ENCODE assay signal across 16 mouse cellular contexts in the genomic region with DNA sequence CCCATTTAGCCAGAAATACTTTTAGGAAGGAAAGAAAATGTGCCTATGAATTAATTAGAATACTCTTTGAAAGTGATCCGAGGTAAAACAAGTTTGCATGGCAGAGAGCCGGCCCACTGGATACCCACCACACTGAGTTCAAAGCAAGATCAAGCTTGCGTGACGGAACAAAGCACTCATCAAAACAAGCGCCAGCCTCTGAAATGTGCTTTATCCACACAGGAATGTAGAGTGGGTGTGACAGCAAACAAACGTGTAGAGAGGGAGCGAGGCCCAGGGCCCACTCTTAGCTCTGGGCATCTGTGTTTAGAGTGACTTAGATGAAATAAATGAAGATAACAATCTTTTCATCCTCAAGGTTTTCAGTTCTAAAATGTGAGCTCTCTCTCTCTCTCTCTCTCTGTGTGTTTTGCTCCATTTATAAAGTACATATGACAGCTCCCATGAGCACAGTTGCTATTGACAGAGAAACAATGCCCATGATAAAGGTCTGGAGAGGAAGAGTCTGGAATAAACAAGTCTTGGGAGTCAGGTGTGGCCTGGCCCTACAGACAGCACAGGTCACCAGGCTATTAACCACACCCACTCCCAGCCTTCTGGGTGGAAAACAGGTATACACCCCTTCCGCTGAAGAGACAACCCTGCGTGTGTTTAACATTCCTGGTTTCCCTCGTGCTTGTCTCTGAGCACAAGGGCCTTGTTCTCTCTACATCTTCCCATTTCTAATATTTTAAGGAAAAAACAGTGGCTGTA. TPM values are rescaled to one million over a fixed set of nuclear protein-coding genes. Genes with fewer than 3 reads are reported as not detected.
DNase-seq lines count a peak whose midpoint lies in the region; ATAC-seq lines count a peak whose summit lies in the region.
"Had no signal": no experiment of that assay in that cellular context is flagged by ENCODE, and none has a peak within 500 bp of the region (broad histone marks: within the 10 kb centered on the region; RNA-seq: fewer than 3 reads in every experiment).

No protein-coding gene starts in this region.

- no peaks in the 10 kb centered on the region for H3K4me1 ChIP-seq in kidney, embryonic 14.5 days (ENCODE audit: control insufficient read depth, insufficient read depth, low read length)
- H3K4me1 ChIP-seq in embryonic facial prominence, embryonic 12.5 days = no peaks in the 10 kb centered on the region
- H3K4me1 ChIP-seq in midbrain, embryonic 13.5 days (replicated peaks) = peaks cover 6% of the 10 kb centered on the region
- H3K4me1 ChIP-seq in forebrain, embryonic 13.5 days = peaks cover 3% of the 10 kb centered on the region; the same call in 1 of the 2 replicates
- H3K4me1 ChIP-seq: neural tube, embryonic 15.5 days had no signal

- peak; percentile 72; the same call in 1 of the 2 replicates for ATAC-seq in kidney, embryonic 14.5 days (ENCODE audit: low FRiP score, low TSS enrichment)
- peak; percentile 47; the same call in 1 of the 2 replicates for ATAC-seq in embryonic facial prominence, embryonic 12.5 days (ENCODE audit: insufficient number of reproducible peaks, insufficient read depth, low FRiP score, low TSS enrichment)
- ATAC-seq in midbrain, embryonic 13.5 days = 0 out of 2 replicates have a peak, but pooled peaks have one; percentile 45
- ATAC-seq in forebrain, embryonic 13.5 days = no peak
- ATAC-seq: inflammation-experienced regulatory T-cells, adult 6 months had no signal

- 56% methylated on average over 10 of the region's 10 CpGs for WGBS in kidney, embryonic 14.5 days
- 64% methylated on average over 10 of the region's 10 CpGs for WGBS in embryonic facial prominence, embryonic 12.5 days
- WGBS in midbrain, embryonic 13.5 days = 38% methylated on average over 10 of the region's 10 CpGs
- WGBS in forebrain, embryonic 13.5 days = 43% methylated on average over 10 of the region's 10 CpGs

- no peaks in the 10 kb centered on the region for H3K9me3 ChIP-seq in kidney, embryonic 14.5 days (ENCODE audit: control insufficient read depth, low read length)
- no peaks in the 10 kb centered on the region for H3K9me3 ChIP-seq in embryonic facial prominence, embryonic 12.5 days
- H3K9me3 ChIP-seq in midbrain, embryonic 13.5 days = no peaks in the 10 kb centered on the region
- no peaks in the 10 kb centered on the region; the same call in 1 of the 2 replicates for H3K9me3 ChIP-seq in forebrain, embryonic 13.5 days (replicated peaks)
- H3K9me3 ChIP-seq: forebrain, embryonic 10.5 days; neural tube, embryonic 15.5 days had no signal

- H3K4me3 ChIP-seq in kidney, embryonic 14.5 days (ENCODE audit: low read length) = no peak overlapping the region
- H3K4me3 ChIP-seq in embryonic facial prominence, embryonic 12.5 days = no peak overlapping the region
- no peak overlapping the region for H3K4me3 ChIP-seq in midbrain, embryonic 13.5 days (replicated peaks)
- no peak overlapping the region for H3K4me3 ChIP-seq in forebrain, embryonic 13.5 days
- H3K4me3 ChIP-seq: forebrain, embryonic 10.5 days; heart, adult 2 months; layer of hippocampus, adult 2 months; neural tube, embryonic 15.5 days had no signal

- H3K27me3 ChIP-seq in kidney, embryonic 14.5 days (ENCODE audit: control insufficient read depth, insufficient read depth, low read length) = no peaks in the 10 kb centered on the region
- H3K27me3 ChIP-seq in embryonic facial prominence, embryonic 12.5 days = no peaks in the 10 kb centered on the region
- H3K27me3 ChIP-seq in midbrain, embryonic 13.5 days = no peaks in the 10 kb centered on the region
- H3K27me3 ChIP-seq in forebrain, embryonic 13.5 days = no peaks in the 10 kb centered on the region
- H3K27me3 ChIP-seq: neural tube, embryonic 15.5 days had no signal

- H3K4me2 ChIP-seq in kidney, embryonic 14.5 days (replicated peaks; ENCODE audit: low read depth, low read length) = no peak overlapping the region
- H3K4me2 ChIP-seq in embryonic facial prominence, embryonic 12.5 days (replicated peaks) = no peak overlapping the region
- H3K4me2 ChIP-seq in midbrain, embryonic 13.5 days (replicated peaks) = no peak overlapping the region
- no peak overlapping the region for H3K4me2 ChIP-seq in forebrain, embryonic 13.5 days
- H3K4me2 ChIP-seq: neural tube, embryonic 15.5 days had no signal

- H3K9ac ChIP-seq in kidney, embryonic 14.5 days (ENCODE audit: low read depth, low read length) = no peak overlapping the region
- H3K9ac ChIP-seq in embryonic facial prominence, embryonic 12.5 days = no peak overlapping the region
- H3K9ac ChIP-seq in midbrain, embryonic 13.5 days (replicated peaks) = no peak overlapping the region
- no peak overlapping the region for H3K9ac ChIP-seq in forebrain, embryonic 13.5 days
- H3K9ac ChIP-seq: neural tube, embryonic 15.5 days had no signal

- no peaks in the 10 kb centered on the region; the same call in 1 of the 2 replicates for H3K36me3 ChIP-seq in kidney, embryonic 14.5 days (ENCODE audit: control insufficient read depth, insufficient read depth, low read length)
- peaks cover 19% of the 10 kb centered on the region for H3K36me3 ChIP-seq in embryonic facial prominence, embryonic 12.5 days
- H3K36me3 ChIP-seq in midbrain, embryonic 13.5 days = peaks cover 45% of the 10 kb centered on the region
- peaks cover 42% of the 10 kb centered on the region for H3K36me3 ChIP-seq in forebrain, embryonic 13.5 days (ENCODE audit: poor library complexity, severe bottlenecking)

- no peak overlapping the region for H3K27ac ChIP-seq in kidney, embryonic 14.5 days (ENCODE audit: low read depth, low read length)
- H3K27ac ChIP-seq in embryonic facial prominence, embryonic 12.5 days = no peak overlapping the region
- no peak overlapping the region for H3K27ac ChIP-seq in midbrain, embryonic 13.5 days
- no peak overlapping the region for H3K27ac ChIP-seq in forebrain, embryonic 13.5 days
- H3K27ac ChIP-seq: forebrain, embryonic 10.5 days; heart, adult 2 months; layer of hippocampus, adult 2 months; neural tube, embryonic 15.5 days had no signal

- DNase-seq in kidney, postnatal 25 days = no peak
- peak; percentile 41 for DNase-seq in Muller cell, postnatal 12 days (ENCODE audit: inconsistent ontology term)
- no peak for DNase-seq in layer of hippocampus, postnatal 14 days (ENCODE audit: low spot score in 2 of 2)
- DNase-seq: cerebellum, adult 18-20 months; heart, adult 2 months; right cerebral cortex, adult 18-20 months; spleen, adult 18-20 months had no signal

RNA-seq across cellular contexts. Expression of gene Slc17a5, which starts 8.0 kb away (rescaled TPM):
- 9.9 and 16.9 TPM in 2 replicates for polyA plus RNA-seq in kidney, embryonic 14.5 days (2014; fragmentation: Nextera tagmentation; extraction: Ambion mirVana)
- 14.4 and 17.4 TPM in 2 replicates for polyA plus RNA-seq in embryonic facial prominence, embryonic 12.5 days (2016; fragmentation: Nextera tagmentation; extraction: Ambion mirVana)
- 16.3 and 17.2 TPM in 2 replicates for polyA plus RNA-seq in midbrain, embryonic 13.5 days (2015; fragmentation: Nextera tagmentation; extraction: Ambion mirVana)
- 15.3 and 15.8 TPM in 2 replicates for polyA plus RNA-seq in forebrain, embryonic 13.5 days (2015; fragmentation: Nextera tagmentation; extraction: Ambion mirVana)
- 10 to 100 TPM; 19.3 to 20.0 TPM for total RNA-seq in layer of hippocampus, postnatal 14 days (2021)

RNA-seq across cellular contexts. Expression of gene Cd109, which starts 35.5 kb away (rescaled TPM):
- polyA plus RNA-seq in kidney, embryonic 14.5 days (2014; fragmentation: Nextera tagmentation; extraction: Ambion mirVana) = 4.3 and 7.9 TPM in 2 replicates
- polyA plus RNA-seq in embryonic facial prominence, embryonic 12.5 days (2016; fragmentation: Nextera tagmentation; extraction: Ambion mirVana) = 6.4 and 7.1 TPM in 2 replicates
- polyA plus RNA-seq in midbrain, embryonic 13.5 days (2015; fragmentation: Nextera tagmentation; extraction: Ambion mirVana) = 1.4 and 1.5 TPM in 2 replicates
- polyA plus RNA-seq in forebrain, embryonic 13.5 days (2015; fragmentation: Nextera tagmentation; extraction: Ambion mirVana) = 1.6 and 2.1 TPM in 2 replicates
- total RNA-seq in layer of hippocampus, postnatal 14 days (2021) = 1 to 10 TPM; 6.3 to 7.4 TPM
- total RNA-seq: monocyte, adult 5-6 weeks had no signal
